Mouse (Mus musculus) midbrain, embryonic 11.5 days (tissue): ENCODE measurements around the gene 1700021F05Rik. TPM values are rescaled to one million over a fixed set of nuclear protein-coding genes. Genes with fewer than 3 reads are reported as not detected.

ENCODE experiments used
- ATAC-seq: fragments of 200-750 bp; cut with Nextera tagmentation; 2 replicates; pipeline ENCODE4 v1.8.0; 2017; ENCODE audit warnings: moderate TSS enrichment, moderate library complexity; ENCODE audit not compliant: low FRiP score
- DNase-seq: peaks from one replicate; pipeline ENCODE4 v3.0.0; 2015; ENCODE audit warnings: low spot score; ENCODE audit errors: missing footprints
- H3K27ac ChIP-seq: fragments of 300-500 bp; sonication (generic); 2 replicates; pipeline ENCODE4 v1.5.1; 2014; ENCODE audit warnings: low read depth, low read length
- H3K27me3 ChIP-seq: fragments of 300-500 bp; sonication (generic); 2 replicates; pipeline ENCODE4 v1.6.1; 2014; ENCODE audit warnings: mild to moderate bottlenecking, low read length, moderate library complexity, mixed read lengths; ENCODE audit not compliant: control insufficient read depth, insufficient read depth
- H3K36me3 ChIP-seq: fragments of 300-500 bp; sonication (generic); 2 replicates; pipeline ENCODE4 v1.6.1; 2014; ENCODE audit warnings: mild to moderate bottlenecking, low read length, moderate library complexity, mixed read lengths; ENCODE audit not compliant: control insufficient read depth, insufficient read depth
- H3K4me1 ChIP-seq: fragments of 300-500 bp; sonication (generic); 2 replicates; pipeline ENCODE4 v1.6.1; 2014; ENCODE audit warnings: low read length; ENCODE audit not compliant: control insufficient read depth, insufficient read depth
- H3K4me2 ChIP-seq: fragments of 300-500 bp; sonication (generic); 2 replicates; pipeline ENCODE4 v1.6.1; 2014; ENCODE audit warnings: mild to moderate bottlenecking, moderate library complexity
- H3K4me3 ChIP-seq: fragments of 300-500 bp; sonication (generic); 2 replicates; pipeline ENCODE4 v1.5.1; 2014; ENCODE audit warnings: low read depth, low read length
- H3K9ac ChIP-seq: fragments of 300-500 bp; sonication (generic); 2 replicates; pipeline ENCODE4 v1.6.1; 2014; ENCODE audit warnings: low read length
- H3K9me3 ChIP-seq: fragments of 300-500 bp; sonication (generic); 2 replicates; pipeline ENCODE4 v1.6.1; 2016; ENCODE audit warnings: low read length; ENCODE audit not compliant: control insufficient read depth
- WGBS: fragments of 180-500 bp; shearing (Covaris S2); extraction: QIAGEN DNeasy Blood & Tissue Kit; methylation state at CpG from one replicate; pipeline ENCODE4 v1.1.7; 2014; 5-methylcytosine and 5-hydroxymethylcytosine counted together
- polyA plus RNA-seq: library from polyadenylated mRNA; unstranded; fragments of >200 nt; fragmentation: Nextera tagmentation; extraction: Ambion mirVana; gene quantifications from 2 replicates; pipeline ENCODE4 v1.2.1, GENCODE M21; 2014

1700021F05Rik gene
- polyA plus RNA-seq, result 68.9 and 75.0 TPM in 2 replicates

GRCm38 (mm10) chr10:43540442-43541152, at the start of gene 1700021F05Rik:
1700021F05Rik (minus strand) TSS chr10:43540994.
- H3K4me2 ChIP-seq, result peak within 1 kb of the TSS; percentile 72
- H3K27me3 ChIP-seq, result no peaks in the 10 kb centered on the region
- H3K9me3 ChIP-seq, result no peaks in the 10 kb centered on the region
- ATAC-seq (peak; percentile 99), DNase-seq (peak; percentile 100)
- peak within 1 kb of the TSS; percentile 90 for H3K4me3 ChIP-seq
- under 1% methylated on average over 40 of the region's 56 CpGs for WGBS
- H3K36me3 ChIP-seq, result no peaks in the 10 kb centered on the region
- peak within 1 kb of the TSS; percentile 91 for H3K9ac ChIP-seq
- H3K27ac ChIP-seq, result peak within 1 kb of the TSS; percentile 40; the same call in 1 of the 2 replicates
- H3K4me1 ChIP-seq, result peaks cover 8% of the 10 kb centered on the region

- Histone ChIP-seq H3K27ac (no peak overlapping the region), H3K9ac (no peak overlapping the region), H3K9me3 (no peaks in the 10 kb centered on the region), H3K4me2 (no peak overlapping the region), H3K4me1 (no peaks in the 10 kb centered on the region), H3K27me3 (no peaks in the 10 kb centered on the region), H3K36me3 (no peaks in the 10 kb centered on the region), H3K4me3 (no peak overlapping the region)
- DNase-seq, result no peak
- 69% methylated on average over 8 of the region's 8 CpGs for WGBS
- ATAC-seq, result no peak
These were observed 47.8 kb upstream of the 1700021F05Rik start for GRCm38 (mm10) chr10:43588470-43589177.

- H3K27ac ChIP-seq, result no peak overlapping the region
- H3K36me3 ChIP-seq, result peaks cover 3% of the 10 kb centered on the region; the same call in 1 of the 2 replicates
- H3K4me1 ChIP-seq, result no peaks in the 10 kb centered on the region
- no peaks in the 10 kb centered on the region for H3K9me3 ChIP-seq
- WGBS, result 91% methylated on average over 4 of the region's 4 CpGs
- no peak overlapping the region for H3K4me2 ChIP-seq
- H3K9ac ChIP-seq, result no peak overlapping the region
- ATAC-seq (no peak), DNase-seq (no peak)
- no peaks in the 10 kb centered on the region for H3K27me3 ChIP-seq
- H3K4me3 ChIP-seq, result no peak overlapping the region
These were observed 43.7 kb upstream of the 1700021F05Rik start for GRCm38 (mm10) chr10:43584538-43584937.

- Histone ChIP-seq H3K4me1 (peaks cover 7% of the 10 kb centered on the region), H3K27me3 (peaks cover 5% of the 10 kb centered on the region; the same call in 1 of the 2 replicates), H3K9ac (peak overlapping the region; percentile 95), H3K4me3 (peak overlapping the region; percentile 71), H3K36me3 (peaks cover 3% of the 10 kb centered on the region; the same call in 1 of the 2 replicates), H3K4me2 (peak overlapping the region; percentile 90), H3K27ac (peak overlapping the region; percentile 94), H3K9me3 (no peaks in the 10 kb centered on the region)
- ATAC-seq (no peak), DNase-seq (peak; percentile 92)
- 37% methylated on average over 3 of the region's 3 CpGs for WGBS
These were observed 40.5 kb upstream of the 1700021F05Rik start for GRCm38 (mm10) chr10:43581260-43581659.

GRCm38 (mm10) chr10:43580649-43581078, 39.9 kb upstream of the 1700021F05Rik start:
- Histone ChIP-seq H3K36me3 (peaks cover 3% of the 10 kb centered on the region; the same call in 1 of the 2 replicates), H3K27me3 (peaks cover 6% of the 10 kb centered on the region; the same call in 1 of the 2 replicates), H3K9ac (peak overlapping the region; percentile 95), H3K27ac (peak overlapping the region; percentile 94), H3K9me3 (no peaks in the 10 kb centered on the region), H3K4me3 (peak overlapping the region; percentile 71), H3K4me2 (peak overlapping the region; percentile 90), H3K4me1 (peaks cover 7% of the 10 kb centered on the region)
- under 1% methylated on average over 15 of the region's 15 CpGs for WGBS
- ATAC-seq, result peak; percentile 65
- DNase-seq, result peak; percentile 97

- Histone ChIP-seq H3K36me3 (peaks cover 3% of the 10 kb centered on the region; the same call in 1 of the 2 replicates), H3K4me2 (peak overlapping the region; percentile 90), H3K9me3 (no peaks in the 10 kb centered on the region), H3K27me3 (peaks cover 6% of the 10 kb centered on the region; the same call in 1 of the 2 replicates), H3K9ac (peak overlapping the region; percentile 95), H3K4me3 (peak overlapping the region; percentile 71), H3K4me1 (peaks cover 7% of the 10 kb centered on the region), H3K27ac (peak overlapping the region; percentile 94)
- ATAC-seq, result peak; percentile 34
- under 1% methylated on average over 47 of the region's 49 CpGs for WGBS
- DNase-seq, result peak; percentile 99
These were observed 38.8 kb upstream of the 1700021F05Rik start for GRCm38 (mm10) chr10:43579381-43580261.

- Histone ChIP-seq H3K9me3 (no peaks in the 10 kb centered on the region), H3K4me3 (peak overlapping the region; percentile 71), H3K27me3 (peaks cover 6% of the 10 kb centered on the region; the same call in 1 of the 2 replicates), H3K36me3 (peaks cover 3% of the 10 kb centered on the region; the same call in 1 of the 2 replicates), H3K27ac (peak overlapping the region; percentile 94), H3K4me2 (peak overlapping the region; percentile 90), H3K4me1 (peaks cover 7% of the 10 kb centered on the region), H3K9ac (peak overlapping the region; percentile 95)
- under 1% methylated on average over 59 of the region's 65 CpGs for WGBS
- peak; percentile 80 for ATAC-seq
- no peak for DNase-seq
These were observed 38.1 kb upstream of the 1700021F05Rik start for GRCm38 (mm10) chr10:43578754-43579380.

- Histone ChIP-seq H3K27me3 (peaks cover 6% of the 10 kb centered on the region; the same call in 1 of the 2 replicates), H3K9me3 (no peaks in the 10 kb centered on the region), H3K27ac (peak overlapping the region; percentile 94), H3K4me1 (peaks cover 7% of the 10 kb centered on the region), H3K9ac (peak overlapping the region; percentile 95), H3K36me3 (peaks cover 2% of the 10 kb centered on the region; the same call in 1 of the 2 replicates), H3K4me2 (peak overlapping the region; percentile 90), H3K4me3 (peak overlapping the region; percentile 71)
- under 1% methylated on average over 32 of the region's 32 CpGs for WGBS
- ATAC-seq (peak; percentile 54), DNase-seq (peak; percentile 98)
These were observed 37.6 kb upstream of the 1700021F05Rik start for GRCm38 (mm10) chr10:43578366-43578753.
